Mouse (Mus musculus) midbrain, embryonic 11.5 days (tissue): ENCODE data around the gene Gata3. TPM values are rescaled to one million over a fixed set of nuclear protein-coding genes. Genes with fewer than 3 reads are reported as not detected.

Source experiments
- ATAC-seq: fragments of 200-750 bp; cut with Nextera tagmentation; 2 replicates; pipeline ENCODE4 v1.8.0; 2017; ENCODE audit warnings: moderate TSS enrichment, moderate library complexity; ENCODE audit not compliant: low FRiP score
- DNase-seq: peaks from one replicate; pipeline ENCODE4 v3.0.0; 2015; ENCODE audit warnings: low spot score; ENCODE audit errors: missing footprints
- H3K27ac ChIP-seq: fragments of 300-500 bp; sonication (generic); 2 replicates; pipeline ENCODE4 v1.5.1; 2014; ENCODE audit warnings: low read depth, low read length
- H3K27me3 ChIP-seq: fragments of 300-500 bp; sonication (generic); 2 replicates; pipeline ENCODE4 v1.6.1; 2014; ENCODE audit warnings: mild to moderate bottlenecking, low read length, moderate library complexity, mixed read lengths; ENCODE audit not compliant: control insufficient read depth, insufficient read depth
- H3K36me3 ChIP-seq: fragments of 300-500 bp; sonication (generic); 2 replicates; pipeline ENCODE4 v1.6.1; 2014; ENCODE audit warnings: mild to moderate bottlenecking, low read length, moderate library complexity, mixed read lengths; ENCODE audit not compliant: control insufficient read depth, insufficient read depth
- H3K4me1 ChIP-seq: fragments of 300-500 bp; sonication (generic); 2 replicates; pipeline ENCODE4 v1.6.1; 2014; ENCODE audit warnings: low read length; ENCODE audit not compliant: control insufficient read depth, insufficient read depth
- H3K4me2 ChIP-seq: fragments of 300-500 bp; sonication (generic); 2 replicates; pipeline ENCODE4 v1.6.1; 2014; ENCODE audit warnings: mild to moderate bottlenecking, moderate library complexity
- H3K4me3 ChIP-seq: fragments of 300-500 bp; sonication (generic); 2 replicates; pipeline ENCODE4 v1.5.1; 2014; ENCODE audit warnings: low read depth, low read length
- H3K9ac ChIP-seq: fragments of 300-500 bp; sonication (generic); 2 replicates; pipeline ENCODE4 v1.6.1; 2014; ENCODE audit warnings: low read length
- H3K9me3 ChIP-seq: fragments of 300-500 bp; sonication (generic); 2 replicates; pipeline ENCODE4 v1.6.1; 2016; ENCODE audit warnings: low read length; ENCODE audit not compliant: control insufficient read depth
- WGBS: fragments of 180-500 bp; shearing (Covaris S2); extraction: QIAGEN DNeasy Blood & Tissue Kit; methylation state at CpG from one replicate; pipeline ENCODE4 v1.1.7; 2014; 5-methylcytosine and 5-hydroxymethylcytosine counted together
- polyA plus RNA-seq: library from polyadenylated mRNA; unstranded; fragments of >200 nt; fragmentation: Nextera tagmentation; extraction: Ambion mirVana; gene quantifications from 2 replicates; pipeline ENCODE4 v1.2.1, GENCODE M21; 2014

The Gata3 gene
- polyA plus RNA-seq, 1 experiment from 2014 or later = 34.1 TPM

DNA sequence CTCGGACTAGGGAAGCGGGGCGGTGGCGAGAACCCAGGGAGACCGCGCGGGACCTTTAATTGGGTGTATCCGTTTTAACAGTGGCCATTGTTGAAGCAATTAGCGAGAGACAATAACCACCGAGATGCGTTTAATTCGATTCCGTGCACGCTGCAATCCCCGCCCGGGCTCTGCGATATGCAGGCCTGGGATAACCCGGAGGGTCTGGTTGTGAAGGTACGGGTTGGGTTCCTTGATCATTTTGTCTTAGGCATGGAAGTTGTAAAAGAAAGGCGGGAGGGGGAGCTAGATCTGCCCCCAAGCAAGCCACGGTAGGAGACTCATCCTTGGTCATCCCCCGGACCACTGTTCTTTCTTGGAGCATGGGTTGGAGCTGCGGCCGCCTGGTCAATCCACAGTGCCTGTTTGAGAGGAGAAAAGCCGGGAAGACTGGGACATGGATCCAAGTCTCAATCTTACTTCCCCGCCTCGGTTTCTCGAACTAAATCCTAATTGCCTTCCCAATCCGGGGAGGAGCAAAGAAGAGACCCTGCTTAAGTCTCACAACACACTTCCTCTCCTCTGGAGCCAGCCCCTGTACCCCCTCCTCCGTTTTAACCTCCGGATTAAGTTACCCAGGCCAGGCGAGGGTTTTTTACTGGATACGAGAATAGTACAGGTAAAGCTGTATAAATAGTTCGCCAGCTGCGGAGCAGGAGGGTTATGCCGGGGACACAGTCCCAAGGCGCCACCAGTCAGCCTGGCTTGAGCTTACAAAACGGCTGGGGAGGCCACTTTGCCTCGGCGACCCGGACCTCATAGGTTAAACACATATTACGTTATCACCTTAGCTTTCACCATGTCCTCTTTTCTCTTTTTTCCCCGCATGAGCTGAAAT is 6.7 kb downstream of the Gata3 start:
- under 1% methylated on average over 43 of the region's 43 CpGs for WGBS
- Histone ChIP-seq H3K9ac (peak overlapping the region; percentile 44), H3K9me3 (no peaks in the 10 kb centered on the region), H3K27me3 (peaks cover 87% of the 10 kb centered on the region), H3K4me2 (peak overlapping the region; percentile 60), H3K27ac (peak overlapping the region; percentile 20; the same call in 1 of the 2 replicates), H3K4me3 (peak overlapping the region; percentile 26), H3K4me1 (peaks cover 19% of the 10 kb centered on the region), H3K36me3 (no peaks in the 10 kb centered on the region)
- DNase-seq (peak; percentile 97), ATAC-seq (no peak)

- H3K27ac ChIP-seq = peak overlapping the region; percentile 8; the same call in 1 of the 2 replicates
- WGBS = under 1% methylated on average over 39 of the region's 39 CpGs
- H3K9me3 ChIP-seq = no peaks in the 10 kb centered on the region
- peak overlapping the region; percentile 26 for H3K4me3 ChIP-seq
- H3K9ac ChIP-seq = peak overlapping the region; percentile 44
- H3K4me2 ChIP-seq = peak overlapping the region; percentile 60
- H3K4me1 ChIP-seq = peaks cover 19% of the 10 kb centered on the region
- peak; percentile 96 for DNase-seq
- H3K36me3 ChIP-seq = no peaks in the 10 kb centered on the region
- ATAC-seq = no peak
- H3K27me3 ChIP-seq = peaks cover 85% of the 10 kb centered on the region
Measured at GRCm38 (mm10) chr2:9882371-9882925, 7.4 kb downstream of the Gata3 start.

- H3K4me2 ChIP-seq = peak overlapping the region; percentile 60
- no peaks in the 10 kb centered on the region for H3K36me3 ChIP-seq
- H3K27me3 ChIP-seq = peaks cover 86% of the 10 kb centered on the region
- H3K9me3 ChIP-seq = no peaks in the 10 kb centered on the region
- H3K27ac ChIP-seq = peak overlapping the region; percentile 61
- DNase-seq = no peak
- no peak for ATAC-seq
- WGBS = under 1% methylated on average over 12 of the region's 13 CpGs
- H3K4me3 ChIP-seq = peak overlapping the region; percentile 35
- peaks cover 19% of the 10 kb centered on the region for H3K4me1 ChIP-seq
- peak overlapping the region; percentile 33 for H3K9ac ChIP-seq
Measured at GRCm38 (mm10) chr2:9881611-9882023, 8.2 kb downstream of the Gata3 start.

DNA sequence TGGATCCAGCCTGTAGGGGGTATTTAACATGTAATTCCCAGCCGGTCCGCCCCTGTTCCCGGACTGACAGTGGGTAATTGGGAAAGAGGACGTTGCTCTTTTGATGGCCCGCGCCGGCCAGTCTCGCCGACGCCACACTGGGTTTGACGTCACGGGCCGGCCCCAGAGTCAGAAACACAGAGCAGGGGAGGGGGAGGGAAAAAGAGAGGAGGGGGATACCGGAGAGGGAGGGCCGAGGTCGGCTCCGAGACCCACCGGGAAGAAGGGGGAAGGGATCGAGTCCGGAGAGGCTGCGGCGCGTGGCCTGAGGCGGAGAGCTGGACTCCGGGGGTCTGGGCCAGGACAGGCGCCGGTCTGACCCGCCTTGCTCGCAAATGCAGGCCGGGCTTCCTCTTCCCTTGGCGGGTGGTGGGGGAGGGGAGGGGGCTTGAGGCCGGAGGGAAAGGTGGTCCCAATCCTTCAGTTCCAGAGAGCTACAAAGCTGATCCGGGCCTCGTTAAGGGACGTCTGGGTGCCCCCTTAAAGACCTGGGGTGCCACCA is 8.7 kb downstream of the Gata3 start, which contains the start of gene 4930412O13Rik:
Gene 4930412O13Rik (plus strand): TSS at position 202 of the 541 bp plus-strand sequence.
- no peaks in the 10 kb centered on the region for H3K9me3 ChIP-seq
- H3K9ac ChIP-seq = peak within 1 kb of the TSS; percentile 44
- peak within 1 kb of the TSS; percentile 61 for H3K27ac ChIP-seq
- H3K4me2 ChIP-seq = peak within 1 kb of the TSS; percentile 60
- peak within 1 kb of the TSS; percentile 35 for H3K4me3 ChIP-seq
- ATAC-seq (peak; percentile 10; the same call in 1 of the 2 replicates), DNase-seq (peak; percentile 96)
- peaks cover 86% of the 10 kb centered on the region for H3K27me3 ChIP-seq
- H3K4me1 ChIP-seq = peaks cover 19% of the 10 kb centered on the region
- 0% methylated on average over 34 of the region's 35 CpGs for WGBS
- no peaks in the 10 kb centered on the region for H3K36me3 ChIP-seq

- no peak overlapping the region for H3K9ac ChIP-seq
- no peaks in the 10 kb centered on the region for H3K36me3 ChIP-seq
- H3K27ac ChIP-seq = no peak overlapping the region
- no peaks in the 10 kb centered on the region for H3K9me3 ChIP-seq
- no peak overlapping the region for H3K4me3 ChIP-seq
- ATAC-seq (no peak), DNase-seq (peak; percentile 92)
- H3K4me2 ChIP-seq = peak overlapping the region; percentile 60
- H3K4me1 ChIP-seq = peaks cover 19% of the 10 kb centered on the region
- peaks cover 86% of the 10 kb centered on the region for H3K27me3 ChIP-seq
- 3% methylated on average over 11 of the region's 11 CpGs for WGBS
Measured at GRCm38 (mm10) chr2:9880271-9880670, 9.6 kb downstream of the Gata3 start.

GRCm38 (mm10) chr2:9879493-9879892 is 10.3 kb downstream of the Gata3 start:
- WGBS = under 1% methylated on average over 21 of the region's 21 CpGs
- Histone ChIP-seq H3K4me3 (peak overlapping the region; percentile 46), H3K9ac (no peak overlapping the region), H3K27ac (no peak overlapping the region), H3K9me3 (no peaks in the 10 kb centered on the region), H3K4me2 (peak overlapping the region; percentile 85), H3K27me3 (peaks cover 86% of the 10 kb centered on the region), H3K4me1 (peaks cover 22% of the 10 kb centered on the region), H3K36me3 (no peaks in the 10 kb centered on the region)
- peak; percentile 98 for DNase-seq
- peak; percentile 95 for ATAC-seq

GRCm38 (mm10) chr2:9879092-9879491 is 10.7 kb downstream of the Gata3 start:
- H3K27ac ChIP-seq = no peak overlapping the region
- DNase-seq = no peak
- peaks cover 86% of the 10 kb centered on the region for H3K27me3 ChIP-seq
- peak overlapping the region; percentile 85 for H3K4me2 ChIP-seq
- no peaks in the 10 kb centered on the region for H3K9me3 ChIP-seq
- ATAC-seq = peak; percentile 25
- no peaks in the 10 kb centered on the region for H3K36me3 ChIP-seq
- H3K4me3 ChIP-seq = peak overlapping the region; percentile 46
- no peak overlapping the region for H3K9ac ChIP-seq
- whole genome bisulfite sequencing = under 1% methylated on average over 22 of the region's 22 CpGs
- H3K4me1 ChIP-seq = peaks cover 23% of the 10 kb centered on the region

DNA sequence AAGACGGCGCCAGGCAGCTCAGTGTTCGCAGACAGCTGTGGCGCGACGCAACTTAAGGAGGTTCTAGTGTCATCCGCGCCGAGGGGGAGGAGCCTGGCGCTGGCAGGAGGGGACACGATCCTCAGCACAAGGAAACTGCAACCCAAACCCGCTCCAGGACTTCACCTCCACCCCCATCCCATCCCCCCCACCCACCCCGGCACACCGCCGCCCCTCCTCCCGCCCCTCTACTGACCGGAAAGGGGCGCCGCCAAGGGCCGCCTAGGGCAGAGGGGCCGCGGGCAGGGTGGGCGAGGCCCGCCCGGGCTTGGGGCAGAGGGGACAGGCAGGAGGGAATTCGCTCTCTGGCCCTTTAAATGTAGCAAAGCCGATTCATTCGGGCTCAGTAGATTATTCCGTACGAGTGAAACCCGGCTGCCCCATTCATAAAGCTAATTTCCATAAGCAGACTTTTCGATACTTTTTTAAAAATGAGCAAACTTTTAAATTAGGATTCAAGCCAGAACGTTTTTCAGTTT is 11.2 kb downstream of the Gata3 start:
- H3K9ac ChIP-seq = peak overlapping the region; percentile 44; the same call in 1 of the 2 replicates
- H3K4me2 ChIP-seq = peak overlapping the region; percentile 85
- ATAC-seq (peak; percentile 53), DNase-seq (peak; percentile 96)
- H3K4me1 ChIP-seq = peaks cover 23% of the 10 kb centered on the region
- no peaks in the 10 kb centered on the region for H3K36me3 ChIP-seq
- peaks cover 86% of the 10 kb centered on the region for H3K27me3 ChIP-seq
- H3K4me3 ChIP-seq = peak overlapping the region; percentile 46
- H3K27ac ChIP-seq = no peak overlapping the region
- no peaks in the 10 kb centered on the region for H3K9me3 ChIP-seq
- 0% methylated on average over 33 of the region's 33 CpGs for WGBS
